Mouse (Mus musculus) heart, postnatal 0 days (tissue): ENCODE results near the gene Gm3435.
"Not testable (repeated sequence)": the region's sequence is repeated elsewhere in the genome, so short reads cannot be mapped to it uniquely, and the experiment has no call there.

Source experiments
- CTCF ChIP-seq: IDR thresholded peaks from 2 replicates; pipeline ENCODE4 v1.5.1; 2016; ENCODE audit warnings: antibody characterized with exemption, control low read depth, low read depth
- EP300 ChIP-seq: IDR thresholded peaks from 2 replicates; pipeline ENCODE4 v1.6.1; 2016; ENCODE audit warnings: antibody characterized with exemption, low read depth

DNA sequence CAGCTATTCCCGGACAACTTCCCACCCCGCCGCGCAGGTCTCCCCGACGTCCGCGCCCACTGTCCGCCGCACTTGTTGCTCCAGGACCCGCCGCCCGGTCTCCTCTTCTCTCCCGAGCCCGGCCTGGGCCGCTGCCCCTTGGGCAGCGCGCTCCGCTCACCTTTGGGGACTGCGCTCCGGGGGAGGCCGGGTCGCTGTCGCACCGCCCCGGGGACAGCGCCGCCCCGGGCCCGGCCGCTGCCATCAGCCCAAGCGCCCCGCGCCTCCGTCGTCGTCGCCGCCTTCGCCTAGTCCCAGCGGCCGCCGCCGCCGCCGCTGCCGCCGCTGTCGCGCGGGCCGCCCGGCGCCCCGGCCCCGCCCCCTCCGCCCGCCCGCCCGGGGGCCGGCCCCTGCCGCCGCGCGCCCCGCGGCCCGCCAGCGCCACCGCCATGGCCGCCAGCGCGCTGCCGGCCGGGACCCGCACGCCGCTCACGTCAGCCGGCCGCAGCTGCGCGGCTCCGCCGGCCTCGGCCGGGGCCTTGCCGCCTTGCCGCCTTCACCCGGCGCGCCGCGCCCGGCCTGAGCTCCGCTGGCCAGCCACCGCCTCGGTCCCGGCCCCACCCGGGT, 48.9 kb upstream of the Gm3435 start, which contains the start of gene Phf10:
- not testable (repeated sequence) for TF ChIP-seq CTCF, EP300
